Mouse (Mus musculus) midbrain, postnatal 0 days (tissue): Measurements from ENCODE around the gene Dlx6. TPM values are rescaled to one million over a fixed set of nuclear protein-coding genes. Genes with fewer than 3 reads are reported as not detected.

Source experiments
- ATAC-seq: fragments of 200-750 bp; cut with Nextera tagmentation; 2 replicates; pipeline ENCODE4 v1.8.0; 2017; ENCODE audit warnings: moderate number of reproducible peaks, mild to moderate bottlenecking, moderate TSS enrichment, moderate library complexity; ENCODE audit not compliant: low FRiP score
- DNase-seq: peaks from one replicate; pipeline ENCODE4 v3.0.0-alpha.2; 2015; ENCODE audit warnings: low spot score
- H3K27ac ChIP-seq: fragments of 300-500 bp; sonication (generic); 2 replicates; pipeline ENCODE4 v1.5.1; 2014; ENCODE audit warnings: low read depth, mild to moderate bottlenecking, low read length, mixed read lengths
- H3K27me3 ChIP-seq: fragments of 300-500 bp; sonication (generic); 2 replicates; pipeline ENCODE4 v1.6.1; 2014; ENCODE audit warnings: low read length, control low read depth, mixed read lengths; ENCODE audit not compliant: insufficient read depth
- H3K36me3 ChIP-seq: fragments of 300-500 bp; sonication (generic); 2 replicates; pipeline ENCODE4 v1.6.1; 2014; ENCODE audit warnings: low read length, control low read depth, mixed read lengths; ENCODE audit not compliant: insufficient read depth
- H3K4me1 ChIP-seq: fragments of 300-500 bp; sonication (generic); 2 replicates; pipeline ENCODE4 v1.6.1; 2014; ENCODE audit warnings: mild to moderate bottlenecking, control low read depth, antibody characterized with exemption, low read length, mixed read lengths; ENCODE audit not compliant: insufficient read depth
- H3K4me2 ChIP-seq: fragments of 300-500 bp; sonication (generic); 2 replicates; pipeline ENCODE4 v1.6.1; 2014; ENCODE audit warnings: low read depth, mild to moderate bottlenecking, low read length, mixed read lengths; ENCODE audit not compliant: poor library complexity, severe bottlenecking
- H3K4me3 ChIP-seq: fragments of 300-500 bp; sonication (generic); 2 replicates; pipeline ENCODE4 v1.5.1; 2014; ENCODE audit warnings: low read depth, mild to moderate bottlenecking, low read length, moderate library complexity
- H3K9ac ChIP-seq: fragments of 300-500 bp; sonication (generic); replicated peaks from 2 replicates; pipeline ENCODE4 v1.6.1; 2014; ENCODE audit warnings: mild to moderate bottlenecking, low read length, moderate library complexity, mixed read lengths; ENCODE audit not compliant: poor library complexity, severe bottlenecking
- H3K9me3 ChIP-seq: fragments of 300-500 bp; sonication (generic); 2 replicates; pipeline ENCODE4 v1.6.1; 2016; ENCODE audit warnings: low read length, control low read depth
- CTCF ChIP-seq: IDR thresholded peaks from 2 replicates; pipeline ENCODE4 v1.5.1; 2016; ENCODE audit warnings: antibody characterized with exemption, mild to moderate bottlenecking
- WGBS: fragments of 180-500 bp; shearing (Covaris S2); extraction: QIAGEN DNeasy Blood & Tissue Kit; methylation state at CpG from one replicate; pipeline ENCODE4 v1.1.7; 2014; 5-methylcytosine and 5-hydroxymethylcytosine counted together
- polyA plus RNA-seq: library from polyadenylated mRNA; unstranded; fragments of >200 nt; fragmentation: Nextera tagmentation; extraction: Ambion mirVana; gene quantifications from 2 replicates; pipeline ENCODE4 v1.2.1, GENCODE M21; 2015
- total RNA-seq: library from RNA; depleted of rRNA; stranded (reverse); fragments of >200 nt; gene quantifications from 2 replicates; pipeline ENCODE4 v1.2.3, GENCODE M21; 2014

The Dlx6 gene
- total and polyA plus RNA-seq, 2 experiments from 2014 or later = 1.1 to 1.5 TPM

GRCm38 (mm10) chr6:6830446-6830845, 32.7 kb upstream of the Dlx6 start:
- no peak for TF ChIP-seq CTCF
- 74% methylated on average over 7 of the region's 7 CpGs for WGBS
- H3K36me3 ChIP-seq = no peaks in the 10 kb centered on the region
- H3K9ac ChIP-seq = no peak overlapping the region
- no peaks in the 10 kb centered on the region for H3K9me3 ChIP-seq
- H3K4me2 ChIP-seq = no peak overlapping the region
- H3K27ac ChIP-seq = no peak overlapping the region
- no peaks in the 10 kb centered on the region for H3K4me1 ChIP-seq
- no peaks in the 10 kb centered on the region for H3K27me3 ChIP-seq
- no peak for ATAC-seq
- H3K4me3 ChIP-seq = no peak overlapping the region
- no peak for DNase-seq

- no peak for DNase-seq
- Histone ChIP-seq H3K27ac (no peak overlapping the region), H3K27me3 (no peaks in the 10 kb centered on the region), H3K9me3 (no peaks in the 10 kb centered on the region), H3K36me3 (no peaks in the 10 kb centered on the region), H3K4me3 (no peak overlapping the region), H3K4me1 (no peaks in the 10 kb centered on the region), H3K9ac (no peak overlapping the region), H3K4me2 (no peak overlapping the region)
- no peak for TF ChIP-seq CTCF
- 82% methylated on average over 3 of the region's 3 CpGs for WGBS
- no peak for ATAC-seq
Measured at GRCm38 (mm10) chr6:6833301-6833700, 29.8 kb upstream of the Dlx6 start.

GRCm38 (mm10) chr6:6848541-6848940, 14.6 kb upstream of the Dlx6 start:
- no peak for TF ChIP-seq CTCF
- Histone ChIP-seq H3K4me1 (no peaks in the 10 kb centered on the region), H3K4me2 (no peak overlapping the region), H3K36me3 (no peaks in the 10 kb centered on the region), H3K4me3 (no peak overlapping the region), H3K27ac (no peak overlapping the region), H3K9ac (no peak overlapping the region), H3K27me3 (peaks cover 62% of the 10 kb centered on the region), H3K9me3 (no peaks in the 10 kb centered on the region)
- ATAC-seq (no peak), DNase-seq (no peak)
- WGBS = 11% methylated on average over 4 of the region's 4 CpGs

- Histone ChIP-seq H3K27me3 (peaks cover 74% of the 10 kb centered on the region), H3K36me3 (no peaks in the 10 kb centered on the region), H3K9ac (no peak overlapping the region), H3K4me1 (no peaks in the 10 kb centered on the region), H3K9me3 (no peaks in the 10 kb centered on the region), H3K4me3 (no peak overlapping the region), H3K4me2 (no peak overlapping the region), H3K27ac (no peak overlapping the region)
- DNase-seq (no peak), ATAC-seq (no peak)
- no peak for TF ChIP-seq CTCF
- 3% methylated on average over 12 of the region's 12 CpGs for WGBS
Measured at GRCm38 (mm10) chr6:6849744-6850143, 13.4 kb upstream of the Dlx6 start.

- Histone ChIP-seq H3K27me3 (peaks cover 82% of the 10 kb centered on the region), H3K4me1 (no peaks in the 10 kb centered on the region), H3K9me3 (no peaks in the 10 kb centered on the region), H3K36me3 (no peaks in the 10 kb centered on the region), H3K4me3 (no peak overlapping the region), H3K4me2 (no peak overlapping the region), H3K27ac (no peak overlapping the region), H3K9ac (no peak overlapping the region)
- 2% methylated on average over 26 of the region's 26 CpGs for WGBS
- DNase-seq (no peak), ATAC-seq (no peak)
- TF ChIP-seq CTCF = no peak
Measured at GRCm38 (mm10) chr6:6850324-6851060, 12.6 kb upstream of the Dlx6 start.

- TF ChIP-seq CTCF = no peak
- Histone ChIP-seq H3K4me2 (no peak overlapping the region), H3K36me3 (no peaks in the 10 kb centered on the region), H3K9ac (no peak overlapping the region), H3K4me3 (no peak overlapping the region), H3K27me3 (peaks cover 88% of the 10 kb centered on the region), H3K4me1 (no peaks in the 10 kb centered on the region), H3K27ac (no peak overlapping the region), H3K9me3 (no peaks in the 10 kb centered on the region)
- no peak for ATAC-seq
- WGBS = 6% methylated on average over 10 of the region's 10 CpGs
- no peak for DNase-seq
Measured at GRCm38 (mm10) chr6:6851166-6851565, 12.0 kb upstream of the Dlx6 start.
